Mouse (Mus musculus) CH12.LX (cell line): ENCODE data around the gene Fam107a. TPM values are rescaled to one million over a fixed set of nuclear protein-coding genes. Genes with fewer than 3 reads are reported as not detected.

Source experiments
- DNase-seq: peaks from one replicate; pipeline ENCODE4 v3.0.0-alpha.2; 2013; ENCODE audit errors: extremely low read depth
- H3K27ac ChIP-seq: 2 replicates; pipeline ENCODE4 v1.5.1; 2012; ENCODE audit warnings: low read depth, mild to moderate bottlenecking, control low read depth, moderate library complexity; ENCODE audit not compliant: insufficient read depth
- H3K27me3 ChIP-seq: replicated peaks from 2 replicates; pipeline ENCODE3; 2012; ENCODE audit warnings: inconsistent platforms
- H3K36me3 ChIP-seq, 2 experiments: replicated peaks in 1 of 2; 2 replicates each; pipeline versions ENCODE3 to v1.6.1; 2012; ENCODE audit warnings: inconsistent platforms in 1 of 2, low read length in 1 of 2, mild to moderate bottlenecking in 1 of 2, mixed read lengths in 1 of 2, moderate library complexity in 1 of 2; ENCODE audit not compliant: control insufficient read depth in 1 of 2, insufficient read depth in 1 of 2
- H3K4me1 ChIP-seq, 2 experiments: 2 replicates each; pipeline ENCODE4 v1.6.1; 2012; ENCODE audit warnings: inconsistent platforms in 1 of 2, moderate library complexity in 1 of 2; ENCODE audit not compliant: insufficient read depth in 2 of 2, control insufficient read depth in 1 of 2
- H3K4me2 ChIP-seq: 2 replicates; pipeline ENCODE4 v1.6.1; 2012; ENCODE audit warnings: low read depth, mild to moderate bottlenecking, control low read depth; ENCODE audit not compliant: poor library complexity, insufficient read depth, severe bottlenecking
- H3K4me3 ChIP-seq, 3 experiments: fragments of 150-350 bp in 1 of 3; sonication (generic) in 1 of 3; replicated peaks in 1 of 3; 2 replicates each; pipeline versions ENCODE3 to v1.5.1; 2011 to 2012; ENCODE audit warnings: low read depth in 2 of 3, low read length in 2 of 3, mild to moderate bottlenecking in 2 of 3, moderate library complexity in 2 of 3, control low read depth in 1 of 3, improper control_type of control experiment in 1 of 3, inconsistent platforms in 1 of 3, mixed read lengths in 1 of 3; ENCODE audit not compliant: poor library complexity in 1 of 3
- H3K79me2 ChIP-seq: replicated peaks from 2 replicates; pipeline ENCODE4 v1.6.1; 2012; ENCODE audit warnings: mild to moderate bottlenecking, moderate library complexity; ENCODE audit not compliant: control insufficient read depth, poor library complexity, insufficient read depth, severe bottlenecking; ENCODE audit errors: extremely low read depth
- H3K9ac ChIP-seq: 2 replicates; pipeline ENCODE4 v1.6.1; 2012; ENCODE audit warnings: low read depth, mild to moderate bottlenecking, control low read depth, moderate library complexity; ENCODE audit not compliant: insufficient read depth
- H3K9me3 ChIP-seq: replicated peaks from 2 replicates; pipeline ENCODE3; 2012; ENCODE audit warnings: low read length, inconsistent platforms, mixed read lengths
- CHD1 ChIP-seq: IDR thresholded peaks from 2 replicates; pipeline ENCODE4 v1.6.1; 2012; ENCODE audit warnings: low read depth, low read length, improper control_type of control experiment, inconsistent platforms
- E2F4 ChIP-seq: IDR thresholded peaks from 2 replicates; pipeline ENCODE4 v1.6.1; 2011; ENCODE audit warnings: low read depth, low read length, improper control_type of control experiment; ENCODE audit not compliant: insufficient replicate concordance
- ELF1 ChIP-seq: IDR thresholded peaks from 2 replicates; pipeline ENCODE4 v1.6.1; 2014; ENCODE audit warnings: low read depth, mild to moderate bottlenecking, inconsistent platforms, low read length, improper control_type of control experiment
- ETS1 ChIP-seq: conservative IDR thresholded peaks from 2 replicates; pipeline ENCODE4 v1.6.1; 2012; ENCODE audit warnings: low read depth, mild to moderate bottlenecking, inconsistent platforms, low read length, improper control_type of control experiment, moderate library complexity
- IRF4 ChIP-seq: IDR thresholded peaks from 2 replicates; pipeline ENCODE4 v1.6.1; 2014; ENCODE audit warnings: low read depth, mild to moderate bottlenecking, inconsistent platforms, low read length, improper control_type of control experiment
- JUND ChIP-seq: conservative IDR thresholded peaks from 2 replicates; pipeline ENCODE4 v1.6.1; 2011; ENCODE audit warnings: low read depth, low read length, improper control_type of control experiment
- KAT2A ChIP-seq: IDR thresholded peaks from 2 replicates; pipeline ENCODE4 v1.6.1; 2012; ENCODE audit warnings: low read length, improper control_type of control experiment, inconsistent platforms; ENCODE audit not compliant: insufficient replicate concordance
- MAFK ChIP-seq: IDR thresholded peaks from 2 replicates; pipeline ENCODE4 v1.6.1; 2011; ENCODE audit warnings: low read length, improper control_type of control experiment; ENCODE audit not compliant: insufficient replicate concordance
- MAZ ChIP-seq: IDR thresholded peaks from 2 replicates; pipeline ENCODE4 v1.6.1; 2012; ENCODE audit warnings: low read depth, mild to moderate bottlenecking, inconsistent platforms, low read length, improper control_type of control experiment, moderate library complexity
- MXI1 ChIP-seq: IDR thresholded peaks from 2 replicates; pipeline ENCODE4 v1.6.1; 2011; ENCODE audit warnings: mild to moderate bottlenecking, low read depth, low read length, improper control_type of control experiment
- NELFE ChIP-seq: IDR thresholded peaks from 2 replicates; pipeline ENCODE4 v1.6.1; 2011; ENCODE audit warnings: low read depth, low read length, improper control_type of control experiment
- PAX5 ChIP-seq: IDR thresholded peaks from 2 replicates; pipeline ENCODE4 v1.6.1; 2012; ENCODE audit warnings: low read length, inconsistent platforms, mixed read lengths
- RAD21 ChIP-seq: IDR thresholded peaks from 2 replicates; pipeline ENCODE4 v1.6.1; 2011; ENCODE audit warnings: low read depth, mild to moderate bottlenecking, low read length, improper control_type of control experiment, moderate library complexity
- TBP ChIP-seq: conservative IDR thresholded peaks from 2 replicates; pipeline ENCODE4 v1.6.1; 2011; ENCODE audit warnings: low read depth, low read length, improper control_type of control experiment
- USF1 ChIP-seq: IDR thresholded peaks from 2 replicates; pipeline ENCODE4 v1.6.1; 2014; ENCODE audit warnings: low read depth, mild to moderate bottlenecking, inconsistent platforms, low read length, improper control_type of control experiment
- dilution Hi-C: fragments of 300-500 bp; cut with MboI; formaldehyde crosslinking; loops from 2 replicates; pipeline ENCODE4 v1.14.3; 2020; ENCODE audit warnings: low sequenced_read_pairs; ENCODE audit not compliant: extremely low pct_unique_long_range_greater_than_20kb, extremely low pct_ligation_motif_present
- in situ Hi-C: fragments of 300-500 bp; cut with MboI; formaldehyde crosslinking; loops from 3 replicates; pipeline ENCODE4 v1.14.3; 2019; ENCODE audit warnings: low sequenced_read_pairs, low pct_ligation_motif_present, low pct_unique_long_range_greater_than_20kb, mixed read lengths
- polyA plus RNA-seq: library from polyadenylated mRNA; unstranded; fragments of >175 nt; gene quantifications from 2 replicates; pipeline ENCODE4 v1.2.1, GENCODE M21; 2012; ENCODE audit warnings: low read depth; ENCODE audit not compliant: insufficient read length
- total RNA-seq, 2 experiments: library from RNA; depleted of rRNA; stranded (reverse); fragments of 300-350 nt in 1 of 2; fragments of >200 nt in 1 of 2; gene quantifications; 2 replicates each; pipeline ENCODE4 v1.2.3; 2012 to 2014

Gene Fam107a
- total and polyA plus RNA-seq, 3 experiments, result not detected

DNA sequence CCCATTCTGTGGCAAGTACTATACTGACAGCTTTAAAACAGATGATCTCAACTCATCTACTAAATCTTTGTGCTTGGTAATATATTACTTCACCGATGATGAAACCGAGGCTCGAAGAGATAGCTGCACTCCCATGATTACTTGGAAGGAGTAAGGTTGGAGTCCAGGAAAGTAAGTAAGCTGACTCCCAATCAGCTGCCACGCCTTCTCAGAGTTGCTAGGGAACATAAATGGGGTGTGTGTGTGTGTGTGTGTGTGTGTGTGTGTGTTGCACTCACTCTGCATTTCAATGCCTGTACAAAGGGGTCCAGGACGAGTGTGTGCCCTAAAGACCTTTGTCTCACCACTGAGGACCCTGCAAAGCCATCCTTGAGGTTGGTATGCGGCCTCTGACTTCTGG lies 48.0 kb upstream of the Fam107a start:
- dilution Hi-C loops (no loop called here), in situ Hi-C loops (loop anchor here (25.0 kb wide), 2 partner anchors 96 to 221 kb away; no protein-coding TSS in a partner anchor)
- Histone ChIP-seq H3K4me3 (no peak overlapping the region), H3K36me3 (no peaks in the 10 kb centered on the region), H3K27ac (no peak overlapping the region), H3K4me1 (peaks cover 0 to 12% of the 10 kb centered on the region in 2 experiments; a peak in 2 of 4 replicates), H3K9ac (no peak overlapping the region), H3K9me3 (no peaks in the 10 kb centered on the region), H3K4me2 (no peak overlapping the region), H3K27me3 (no peaks in the 10 kb centered on the region), H3K79me2 (no peaks in the 10 kb centered on the region)
- no peak for DNase-seq
- no peak for TF ChIP-seq ELF1
- no peak for TF ChIP-seq USF1
- no peak for TF ChIP-seq KAT2A
- no peak for TF ChIP-seq NELFE
- TF ChIP-seq RAD21, result no peak
- no peak for TF ChIP-seq MXI1
- no peak for TF ChIP-seq MAFK

DNA sequence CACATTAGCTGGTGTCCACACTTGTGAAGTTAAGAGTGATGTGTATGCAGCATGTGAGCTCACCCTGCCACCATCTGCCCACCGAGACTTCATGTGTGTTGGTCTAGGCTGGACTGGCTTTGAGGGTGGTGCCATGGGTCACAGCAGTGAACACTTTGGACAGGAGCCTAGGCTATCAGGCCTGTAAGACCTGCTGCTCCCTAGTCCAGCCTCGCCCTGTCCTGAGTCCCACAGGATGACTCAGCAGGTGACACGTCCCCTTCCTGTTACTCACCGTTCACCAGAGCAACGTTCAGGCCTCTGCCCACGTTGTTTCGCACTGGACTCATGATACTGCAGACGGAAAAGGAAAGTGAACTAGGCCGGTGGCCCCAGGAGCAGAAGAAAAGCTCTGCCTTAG lies 39.0 kb upstream of the Fam107a start:
- in situ Hi-C loops, result loop anchor here (25.0 kb wide), 2 partner anchors 105 to 230 kb away; no protein-coding TSS in a partner anchor
- Histone ChIP-seq H3K27ac (no peak overlapping the region), H3K4me2 (no peak overlapping the region), H3K27me3 (no peaks in the 10 kb centered on the region), H3K4me3 (no peak overlapping the region), H3K9ac (no peak overlapping the region)
- TF ChIP-seq PAX5, result no peak
- TF ChIP-seq CHD1, result no peak
- TF ChIP-seq IRF4, result no peak
- TF ChIP-seq ELF1, result no peak
- TF ChIP-seq NELFE, result no peak
- no peak for TF ChIP-seq E2F4
- TF ChIP-seq ETS1, result no peak
- no peak for TF ChIP-seq MAZ
- no peak for TF ChIP-seq JUND
- no peak for TF ChIP-seq USF1
- no peak for TF ChIP-seq TBP
- TF ChIP-seq, all 38 proteins: peak for 0
- H3K79me2 ChIP-seq, result no peaks in the 10 kb centered on the region
- DNase-seq, result no peak
- no peaks in the 10 kb centered on the region for H3K9me3 ChIP-seq
- dilution Hi-C loops, result no loop called here
- H3K4me1 ChIP-seq, result peaks cover 12 to 31% of the 10 kb centered on the region in 2 experiments
- no peaks in the 10 kb centered on the region for H3K36me3 ChIP-seq
